Mouse (Mus musculus) bone marrow, adult 2 months (tissue): ENCODE results near the gene Ppp4r3a. TPM values are rescaled to one million over a fixed set of nuclear protein-coding genes. Genes with fewer than 3 reads are reported as not detected.

Source experiments
- H3K27ac ChIP-seq: fragments of 200-500 bp; 2 replicates; pipeline ENCODE4 v1.5.1; 2012; ENCODE audit warnings: low read depth, mild to moderate bottlenecking, control low read depth, inconsistent platforms, low read length; ENCODE audit not compliant: control insufficient read depth, poor library complexity, insufficient read depth
- H3K4me1 ChIP-seq: fragments of 200-500 bp; 2 replicates; pipeline ENCODE4 v1.6.1; 2011; ENCODE audit warnings: low read length; ENCODE audit not compliant: control insufficient read depth, insufficient read depth
- H3K4me3 ChIP-seq: fragments of 200-500 bp; replicated peaks from 2 replicates; pipeline ENCODE3; 2011; ENCODE audit warnings: mild to moderate bottlenecking, low read depth, low read length, control low read depth; ENCODE audit not compliant: control insufficient read depth
- CTCF ChIP-seq: fragments of 200-500 bp; IDR thresholded peaks from 2 replicates; pipeline ENCODE4 v1.5.1; 2011; ENCODE audit warnings: low read length, control low read depth; ENCODE audit not compliant: control insufficient read depth, insufficient read depth
- POLR2A ChIP-seq: fragments of 200-500 bp; IDR thresholded peaks from 2 replicates; pipeline ENCODE4 v1.6.1; 2011; ENCODE audit warnings: low read depth, mild to moderate bottlenecking, control low read depth, low read length, borderline replicate concordance; ENCODE audit not compliant: control insufficient read depth
- WGBS: fragments of 180-500 bp; shearing (Covaris S2); methylation state at CpG from one replicate; pipeline ENCODE4 v1.1.7; 2018; 5-methylcytosine and 5-hydroxymethylcytosine counted together
- polyA plus RNA-seq: library from polyadenylated mRNA; stranded (reverse); fragments of >200 nt; gene quantifications from 2 replicates; pipeline ENCODE4 v1.2.4, GENCODE M21; 2011; ENCODE audit warnings: low replicate concordance; ENCODE audit not compliant: missing spikeins, insufficient read depth, insufficient read length

The Ppp4r3a gene
- polyA plus RNA-seq, 1 experiment: 45.0 TPM

DNA sequence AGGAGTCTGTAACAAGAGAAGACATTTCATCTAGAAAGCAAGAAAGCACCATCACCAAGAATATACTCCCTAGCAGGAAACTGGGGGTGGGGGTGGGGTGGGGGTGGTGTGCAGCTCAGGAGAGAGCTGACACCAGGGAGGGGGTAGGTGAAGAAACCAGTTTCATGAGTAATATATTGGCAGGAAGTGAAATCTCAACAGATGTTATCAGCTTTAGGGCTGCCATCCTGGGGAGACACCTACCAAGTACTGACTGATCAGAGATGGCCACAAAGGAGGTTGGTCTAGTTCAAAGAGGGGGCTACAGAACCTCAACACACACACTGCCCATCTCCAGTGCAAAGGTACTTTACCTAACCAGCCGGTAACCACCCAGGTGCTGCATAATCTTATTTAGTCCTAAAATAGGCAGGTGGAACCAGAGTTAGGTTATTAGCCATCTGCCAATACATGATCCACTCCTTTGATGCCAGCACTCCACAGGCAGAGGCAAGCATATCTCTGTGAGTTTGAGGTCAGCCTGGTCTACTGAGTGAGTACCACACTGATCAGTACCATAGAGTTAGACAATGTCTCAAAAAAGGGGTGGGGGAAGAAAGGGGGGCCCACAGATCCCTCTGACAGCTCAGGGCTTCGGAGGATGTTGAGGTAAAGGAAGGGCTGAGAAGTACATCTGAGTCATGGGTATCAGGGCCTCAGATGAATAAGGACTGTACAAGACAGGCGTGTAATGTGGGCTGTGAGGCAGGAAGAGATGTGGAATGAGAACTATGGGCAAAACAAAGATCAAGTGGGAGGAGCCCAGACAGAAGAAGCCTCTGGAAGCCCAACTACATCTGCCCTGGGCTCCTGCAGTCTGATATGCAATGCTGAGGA lies 89.1 kb downstream of the Ppp4r3a start:
- WGBS: 44% methylated on average over 3 of the region's 3 CpGs
- H3K27ac ChIP-seq: peak overlapping the region; percentile 41
- peaks cover 36% of the 10 kb centered on the region for H3K4me1 ChIP-seq
- H3K4me3 ChIP-seq: no peak overlapping the region
- TF ChIP-seq POLR2A (no peak), CTCF (no peak)

DNA sequence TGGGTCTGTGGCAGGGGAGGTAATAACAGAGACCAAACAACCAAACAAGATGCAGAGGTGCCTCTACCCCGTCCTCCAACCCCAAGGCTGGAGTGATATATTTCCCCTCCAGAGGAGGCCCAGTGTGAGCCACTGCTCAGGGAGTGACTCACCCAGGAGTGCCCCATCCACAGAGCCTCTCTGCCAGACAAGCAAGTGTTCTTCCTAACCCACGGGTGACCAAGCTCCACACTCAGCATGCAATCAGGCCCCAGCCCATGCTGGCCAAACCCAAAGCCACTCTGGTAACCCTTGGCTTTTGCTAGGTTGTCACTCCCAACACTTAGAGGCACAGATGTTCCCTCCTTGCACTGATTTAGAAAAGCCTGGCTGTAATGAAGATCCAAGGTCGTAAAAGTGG lies 90.4 kb downstream of the Ppp4r3a start:
- H3K4me1 ChIP-seq: peaks cover 41% of the 10 kb centered on the region
- TF ChIP-seq POLR2A: no peak
- TF ChIP-seq CTCF: no peak
- H3K27ac ChIP-seq: no peak overlapping the region; the same call in 1 of the 2 replicates

DNA sequence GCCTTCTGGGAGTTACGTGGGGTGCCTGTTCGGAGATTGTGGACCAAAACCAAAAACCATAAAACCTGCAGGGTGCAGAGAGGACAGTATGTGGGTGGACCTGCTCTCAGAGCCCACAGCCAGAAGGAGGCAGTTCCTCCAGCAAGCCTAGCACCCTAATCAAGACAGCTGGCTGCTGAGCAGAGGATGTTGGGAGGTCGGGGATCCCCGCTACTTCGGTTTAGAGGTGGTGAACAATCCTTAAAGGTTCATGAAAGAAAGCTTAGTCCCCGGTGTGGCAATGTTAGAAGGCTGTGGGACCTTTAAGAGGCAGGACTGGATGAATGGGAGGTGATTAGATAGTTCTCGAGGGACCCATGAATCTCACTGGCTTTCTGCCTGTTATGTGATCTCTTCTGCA lies 91.0 kb downstream of the Ppp4r3a start:
- Histone ChIP-seq H3K4me1 (peaks cover 41% of the 10 kb centered on the region), H3K4me3 (no peak overlapping the region), H3K27ac (peak overlapping the region; percentile 61)
- TF ChIP-seq CTCF (no peak), POLR2A (no peak)
- 69% methylated on average over 7 of the region's 7 CpGs for WGBS

More for the DNA sequence above, 90.4 kb downstream of the Ppp4r3a start:
- WGBS: 70% methylated on average over 3 of the region's 3 CpGs
- H3K4me3 ChIP-seq: no peak overlapping the region

DNA sequence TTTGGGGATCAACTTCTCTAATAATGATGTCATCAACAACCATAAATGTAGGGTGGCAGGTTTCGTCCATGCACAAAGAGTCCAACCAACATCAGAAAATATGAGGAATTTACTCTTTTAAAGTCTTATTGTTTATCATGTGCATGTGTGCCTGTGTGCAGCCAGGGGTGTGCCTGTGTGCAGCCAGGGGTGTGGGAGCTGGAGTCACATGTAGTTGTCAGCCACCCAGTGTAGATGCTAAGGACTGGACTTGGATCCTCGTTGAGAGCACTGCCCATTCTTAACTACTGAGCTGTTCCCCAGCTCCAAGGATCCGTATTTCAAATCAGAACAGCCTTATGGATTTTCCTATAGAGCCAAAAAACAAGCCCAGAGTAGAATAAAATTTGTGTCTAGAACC lies 92.4 kb downstream of the Ppp4r3a start:
- H3K4me3 ChIP-seq: no peak overlapping the region
- H3K27ac ChIP-seq: peak overlapping the region; percentile 75; the same call in 1 of the 2 replicates
- 55% methylated on average over 3 of the region's 3 CpGs for WGBS
- peaks cover 37% of the 10 kb centered on the region for H3K4me1 ChIP-seq
- TF ChIP-seq POLR2A (no peak), CTCF (no peak)

DNA sequence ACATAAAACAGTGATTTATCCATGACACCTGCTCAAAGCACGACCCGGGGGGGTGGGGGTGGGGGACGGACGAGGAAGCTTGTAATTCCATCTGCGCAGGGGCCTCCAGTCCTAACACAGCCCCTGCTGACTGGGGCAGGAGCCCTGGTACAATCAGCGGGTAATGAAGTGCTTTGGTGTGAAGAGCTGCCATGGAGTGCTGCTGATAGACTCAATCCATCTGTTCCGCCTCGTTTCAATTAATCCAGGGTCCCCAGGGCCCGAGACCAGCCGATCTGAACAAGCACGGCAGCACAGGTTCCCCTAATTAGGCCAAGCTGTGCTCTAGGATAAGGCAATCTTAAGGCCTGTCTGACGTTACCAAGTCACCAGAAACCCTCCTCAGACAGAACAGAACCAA lies 93.2 kb downstream of the Ppp4r3a start:
- TF ChIP-seq POLR2A (no peak), CTCF (no peak)
- no peak overlapping the region for H3K4me3 ChIP-seq
- H3K27ac ChIP-seq: peak overlapping the region; percentile 75; the same call in 1 of the 2 replicates
- WGBS: 66% methylated on average over 12 of the region's 12 CpGs
- peaks cover 29% of the 10 kb centered on the region for H3K4me1 ChIP-seq

DNA sequence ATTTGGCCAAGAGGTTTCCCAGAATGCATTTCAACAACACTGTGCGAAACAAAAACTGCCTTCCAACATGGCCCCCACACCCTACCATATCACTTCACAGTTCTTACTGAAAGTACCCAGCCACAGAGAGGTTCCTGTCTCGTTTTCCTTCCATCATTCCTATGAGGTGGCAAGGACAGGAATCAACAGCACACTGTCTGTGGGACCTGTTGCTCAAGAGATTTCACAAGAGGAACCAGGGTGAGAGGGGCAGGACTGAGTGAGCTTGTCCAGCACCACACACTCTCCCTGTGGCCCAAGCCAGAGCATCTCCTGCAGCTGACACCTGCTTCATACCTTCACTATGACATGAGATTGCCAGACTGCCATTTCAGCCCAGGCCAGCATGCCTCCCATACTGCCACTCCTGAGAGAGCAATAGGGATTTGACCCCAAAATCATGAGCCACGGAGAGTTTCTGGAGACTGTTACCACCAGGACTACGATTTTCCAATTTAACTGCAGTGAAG lies 93.7 kb downstream of the Ppp4r3a start:
- TF ChIP-seq CTCF (no peak), POLR2A (no peak)
- peak overlapping the region; percentile 75 for H3K27ac ChIP-seq
- 45% methylated on average over 4 of the region's 4 CpGs for WGBS
- H3K4me3 ChIP-seq: no peak overlapping the region
- peaks cover 27% of the 10 kb centered on the region for H3K4me1 ChIP-seq

Other genes with a start within 250 kb of the Ppp4r3a start
- 1.4 TPM in 1 of 2 replicates, not detected in the other for gene Gpr68, start 175.5 kb downstream of the Ppp4r3a start, polyA plus RNA-seq
- 68.4 and 138 TPM in 2 replicates for gene Ccdc88c, start 54.6 kb downstream of the Ppp4r3a start, polyA plus RNA-seq